Mouse (Mus musculus) C2C12 (cell line): ENCODE data around the gene Col4a2. TPM values are rescaled to one million over a fixed set of nuclear protein-coding genes. Genes with fewer than 3 reads are reported as not detected.

Source experiments
- H3K27me3 ChIP-seq: one replicate; pipeline ENCODE4 v1.6.1; 2011; ENCODE audit not compliant: control insufficient read depth, insufficient read depth, insufficient read length
- H3K36me3 ChIP-seq: one replicate; pipeline ENCODE4 v1.6.1; 2011; ENCODE audit not compliant: control insufficient read depth, insufficient read depth
- H3K4me3 ChIP-seq: one replicate; pipeline ENCODE4 v1.5.1; 2011; ENCODE audit warnings: mild to moderate bottlenecking, control low read depth; ENCODE audit not compliant: poor library complexity, insufficient read depth, severe bottlenecking
- H3K79me2 ChIP-seq: one replicate; pipeline ENCODE4 v1.6.1; 2011; ENCODE audit not compliant: control insufficient read depth, insufficient read depth
- H3K79me3 ChIP-seq: one replicate; pipeline ENCODE4 v1.6.1; 2011; ENCODE audit warnings: low read depth, control low read depth
- H3ac ChIP-seq: one replicate; pipeline ENCODE3; 2011; ENCODE audit warnings: low read depth; ENCODE audit not compliant: control insufficient read depth, insufficient read length
- CEBPB ChIP-seq: IDR thresholded peaks from one replicate; pipeline ENCODE4 v1.6.1; 2011; ENCODE audit warnings: low read depth, mild to moderate bottlenecking, control low read depth, moderate library complexity
- CTCF ChIP-seq: IDR thresholded peaks from one replicate; pipeline ENCODE4 v1.5.1; 2011; ENCODE audit not compliant: control insufficient read depth, insufficient read depth, insufficient read length
- FOSL1 ChIP-seq: IDR thresholded peaks from one replicate; pipeline ENCODE4 v1.8.0; 2011; ENCODE audit warnings: mild to moderate bottlenecking, low read length; ENCODE audit not compliant: poor library complexity, insufficient read depth, severe bottlenecking
- MAX ChIP-seq: IDR thresholded peaks from one replicate; pipeline ENCODE4 v1.6.1; 2011; ENCODE audit warnings: mild to moderate bottlenecking, control low read depth
- MYOD1 ChIP-seq: IDR thresholded peaks from one replicate; pipeline ENCODE4 v1.6.1; 2011; ENCODE audit warnings: low read depth; ENCODE audit not compliant: control insufficient read depth, insufficient read length
- MYOG ChIP-seq: IDR thresholded peaks from one replicate; pipeline ENCODE4 v1.6.1; 2011; ENCODE audit not compliant: control insufficient read depth, insufficient read length; ENCODE audit errors: extremely low read depth
- USF1 ChIP-seq: IDR thresholded peaks from one replicate; pipeline ENCODE4 v1.6.1; 2011; ENCODE audit warnings: low read depth, mild to moderate bottlenecking, control low read depth, moderate library complexity
- polyA plus RNA-seq: library from polyadenylated mRNA; unstranded; fragments of >200 nt; fragmentation: generic; extraction: Trizol; gene quantifications from one replicate; pipeline ENCODE4 v1.2.1, GENCODE M21; 2012; ENCODE audit warnings: missing spikeins

The Col4a2 gene
- polyA plus RNA-seq, 1 experiment: 68.8 TPM

- Histone ChIP-seq H3K79me2 (no peaks in the 10 kb centered on the region), H3K4me3 (no peak overlapping the region), H3K79me3 (no peaks in the 10 kb centered on the region), H3K36me3 (peaks cover 17% of the 10 kb centered on the region), H3K27me3 (no peaks in the 10 kb centered on the region), H3ac (no peak overlapping the region)
- TF ChIP-seq MYOG (no peak), USF1 (no peak), FOSL1 (no peak), CTCF (no peak), MYOD1 (no peak), MAX (no peak), CEBPB (no peak)
These were observed 101.7 kb downstream of the Col4a2 start for GRCm38 (mm10) chr8:11414304-11414703.

DNA sequence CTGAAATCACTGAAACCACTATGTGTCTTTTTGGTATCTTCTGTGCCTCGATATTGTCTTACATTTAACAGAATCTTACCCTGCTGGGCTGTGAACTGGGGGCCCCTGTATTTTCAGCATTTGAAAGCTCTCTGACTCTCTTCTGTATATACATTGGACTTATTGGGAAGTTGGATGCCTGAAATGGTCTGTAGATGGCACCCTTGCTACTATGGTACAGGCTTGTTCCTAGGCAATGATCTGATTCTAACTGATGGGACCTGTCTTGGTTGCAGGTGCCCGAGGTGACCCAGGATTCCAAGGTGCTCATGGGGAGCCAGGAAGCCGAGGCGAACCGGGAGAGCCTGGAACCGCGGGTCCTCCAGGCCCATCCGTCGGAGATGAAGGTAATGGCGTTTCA lies 102.5 kb downstream of the Col4a2 start:
- H3ac ChIP-seq: no peak overlapping the region
- no peaks in the 10 kb centered on the region for H3K79me2 ChIP-seq
- peaks cover 16% of the 10 kb centered on the region for H3K36me3 ChIP-seq
- no peaks in the 10 kb centered on the region for H3K79me3 ChIP-seq
- H3K4me3 ChIP-seq: no peak overlapping the region
- TF ChIP-seq USF1: no peak
- no peak for TF ChIP-seq MAX
- TF ChIP-seq CTCF: no peak
- no peak for TF ChIP-seq FOSL1
- no peak for TF ChIP-seq MYOG
- no peak for TF ChIP-seq MYOD1
- no peak for TF ChIP-seq CEBPB
- no peaks in the 10 kb centered on the region for H3K27me3 ChIP-seq

DNA sequence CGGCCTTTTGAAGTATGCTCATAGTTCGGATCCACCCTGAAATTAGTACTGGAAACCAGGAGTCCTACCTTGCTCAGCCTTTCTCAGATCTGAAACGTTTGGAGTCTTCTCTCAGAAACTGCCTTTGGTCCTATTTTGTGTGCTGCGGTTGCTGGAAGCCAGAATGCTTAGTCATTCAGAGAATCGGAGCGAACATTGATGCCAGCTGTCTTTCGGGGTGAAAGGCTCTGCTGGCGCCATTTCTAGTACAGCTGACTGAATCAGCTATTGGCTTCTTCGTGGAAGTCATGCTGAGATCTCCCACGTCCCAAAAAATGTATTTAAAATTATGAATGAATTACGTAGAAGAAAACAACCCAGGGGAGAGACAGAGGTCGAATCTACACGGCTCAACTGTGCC lies 105.2 kb downstream of the Col4a2 start:
- H3K27me3 ChIP-seq: no peaks in the 10 kb centered on the region
- H3ac ChIP-seq: no peak overlapping the region
- no peaks in the 10 kb centered on the region for H3K79me3 ChIP-seq
- peaks cover 13% of the 10 kb centered on the region for H3K36me3 ChIP-seq
- no peak for TF ChIP-seq MYOG
- no peak for TF ChIP-seq CEBPB
- TF ChIP-seq MYOD1: peak; percentile 79
- TF ChIP-seq CTCF: no peak
- peak; percentile 20 for TF ChIP-seq FOSL1
- H3K79me2 ChIP-seq: no peaks in the 10 kb centered on the region
- H3K4me3 ChIP-seq: no peak overlapping the region

DNA sequence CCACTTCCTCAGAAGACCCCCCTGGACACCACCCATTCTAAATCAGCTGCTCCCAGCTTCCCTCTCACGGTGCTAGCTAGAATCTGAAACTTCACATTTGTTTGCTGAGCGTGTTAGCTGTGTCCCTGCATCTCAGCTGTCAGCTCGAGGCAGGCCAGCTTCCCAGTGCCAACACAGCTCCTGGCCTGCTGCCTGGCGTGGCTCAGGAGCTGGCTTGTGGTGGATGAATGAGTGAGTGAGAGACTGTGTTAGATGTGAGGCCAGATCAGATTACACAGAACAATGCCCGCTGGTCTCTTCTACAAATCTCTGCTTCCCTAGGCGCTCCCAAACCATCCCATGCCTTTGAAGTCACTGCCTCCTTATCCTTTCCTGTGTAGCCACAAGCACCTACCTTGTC lies 106.6 kb downstream of the Col4a2 start:
- Histone ChIP-seq H3K79me3 (no peaks in the 10 kb centered on the region), H3ac (no peak overlapping the region), H3K36me3 (peaks cover 4% of the 10 kb centered on the region), H3K27me3 (no peaks in the 10 kb centered on the region), H3K79me2 (no peaks in the 10 kb centered on the region), H3K4me3 (no peak overlapping the region)
- TF ChIP-seq MAX (peak; percentile 55), MYOD1 (peak; percentile 11), FOSL1 (no peak)

- no peaks in the 10 kb centered on the region for H3K27me3 ChIP-seq
- H3K4me3 ChIP-seq: no peak overlapping the region
- no peak overlapping the region for H3ac ChIP-seq
- H3K79me3 ChIP-seq: no peaks in the 10 kb centered on the region
- no peaks in the 10 kb centered on the region for H3K79me2 ChIP-seq
- H3K36me3 ChIP-seq: peaks cover 4% of the 10 kb centered on the region
- TF ChIP-seq CTCF (peak; percentile 54), MAX (no peak)
These were observed 107.0 kb downstream of the Col4a2 start for GRCm38 (mm10) chr8:11419645-11420044.

DNA sequence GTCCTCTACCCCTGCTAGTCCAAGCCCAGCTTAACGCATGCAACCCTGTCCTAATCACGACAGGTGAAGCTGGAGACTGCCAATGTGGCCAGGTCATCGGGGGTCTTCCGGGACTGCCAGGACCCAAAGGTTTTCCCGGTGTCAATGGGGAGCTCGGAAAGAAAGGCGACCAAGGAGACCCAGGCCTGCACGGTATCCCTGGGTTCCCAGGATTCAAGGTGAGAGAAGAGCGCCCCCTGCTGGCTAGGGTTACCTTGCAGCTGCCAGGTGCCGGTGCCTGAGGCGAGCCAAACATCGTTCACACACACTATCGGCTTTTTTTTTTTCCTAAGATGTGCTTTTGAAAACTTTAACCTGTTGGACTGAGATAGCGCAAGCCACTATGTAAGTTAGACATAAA lies 108.5 kb downstream of the Col4a2 start:
- Histone ChIP-seq H3ac (no peak overlapping the region), H3K4me3 (no peak overlapping the region), H3K36me3 (peaks cover 6% of the 10 kb centered on the region), H3K79me2 (no peaks in the 10 kb centered on the region), H3K79me3 (no peaks in the 10 kb centered on the region), H3K27me3 (no peaks in the 10 kb centered on the region)
- peak; percentile 56 for TF ChIP-seq CTCF
- no peak for TF ChIP-seq FOSL1

DNA sequence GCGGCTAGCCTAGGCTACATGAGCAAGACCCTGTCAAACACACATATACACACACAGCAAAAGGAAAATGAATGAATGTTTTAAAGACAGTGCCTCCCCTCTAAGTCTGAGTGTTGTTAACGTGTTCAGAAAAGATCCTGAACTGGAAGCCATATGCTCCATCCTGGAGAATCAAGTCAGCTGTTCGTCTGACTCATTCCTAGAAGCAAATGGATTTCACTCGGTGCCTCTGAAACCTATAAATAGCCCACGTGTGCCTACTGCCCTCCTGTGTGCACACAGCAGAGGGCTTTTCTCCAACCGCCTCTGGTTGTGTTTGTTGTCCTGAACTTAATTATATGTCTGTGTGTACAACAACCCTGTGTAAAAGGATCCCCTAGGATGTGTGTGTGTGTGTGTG lies 109.4 kb downstream of the Col4a2 start:
- Histone ChIP-seq H3K79me2 (no peaks in the 10 kb centered on the region), H3ac (no peak overlapping the region), H3K79me3 (no peaks in the 10 kb centered on the region), H3K27me3 (no peaks in the 10 kb centered on the region), H3K4me3 (no peak overlapping the region), H3K36me3 (peaks cover 8% of the 10 kb centered on the region)
- TF ChIP-seq MYOG (no peak), USF1 (no peak), CEBPB (no peak), MAX (no peak), CTCF (no peak), MYOD1 (no peak), FOSL1 (no peak)
